Mouse (Mus musculus) olfactory bulb, adult 2 months (tissue): ENCODE results near the gene Gm20696.

ENCODE experiments used
- CTCF ChIP-seq: fragments of 200-500 bp; IDR thresholded peaks from 2 replicates; pipeline ENCODE4 v1.5.1; 2012; ENCODE audit warnings: low read depth, mild to moderate bottlenecking, low read length, moderate library complexity; ENCODE audit not compliant: insufficient read depth
- POLR2A ChIP-seq: fragments of 200-500 bp; IDR thresholded peaks from 2 replicates; pipeline ENCODE4 v1.6.1; 2012; ENCODE audit warnings: mild to moderate bottlenecking, low read depth, low read length, moderate library complexity; ENCODE audit not compliant: insufficient read depth

GRCm38 (mm10) chr6:99280619-99281018, 386.0 kb downstream of the Gm20696 start:
- TF ChIP-seq CTCF (no peak), POLR2A (no peak)
